Mouse (Mus musculus): Measurements from ENCODE around the gene Olfr605.
"Not testable (repeated sequence)": the region's sequence is repeated elsewhere in the genome, so short reads cannot be mapped to it uniquely, and the experiment has no call there.

Olfr605 gene

DNA sequence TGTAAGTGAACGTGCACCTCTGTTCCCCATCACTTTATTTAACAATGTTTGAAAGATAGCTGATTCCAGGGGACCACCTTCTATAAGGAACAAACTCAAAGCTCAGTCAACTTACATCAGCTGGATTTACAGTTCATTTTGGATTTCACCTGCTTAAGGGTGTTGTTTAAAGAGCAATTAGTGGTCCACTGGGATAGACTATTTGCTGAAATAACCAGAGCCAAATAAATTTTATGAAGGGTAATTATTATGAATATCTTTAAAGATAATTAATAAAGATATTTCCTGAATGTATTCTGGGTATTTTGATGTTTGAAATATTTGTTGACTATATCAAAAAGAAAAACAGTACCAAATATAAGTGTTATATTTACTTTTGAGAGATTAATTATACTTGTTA, at the start of gene Olfr605:
Gene Olfr605, minus strand, starts transcription at position 101 of the 400 bp plus-strand sequence.
- DNase-seq, result no peak

GRCm38 (mm10) chr7:103477106-103477505, 31.9 kb upstream of the Olfr605 start:
- DNase-seq, result not testable (repeated sequence)

GRCm38 (mm10) chr7:103469577-103469976, 24.3 kb upstream of the Olfr605 start, which contains the start of gene Olfr608:
Gene Olfr608, plus strand, starts transcription at chr7:103469877.
- DNase-seq, result no peak

GRCm38 (mm10) chr7:103460590-103460989, 15.4 kb upstream of the Olfr605 start:
- DNase-seq, result no peak

GRCm38 (mm10) chr7:103448746-103449145, 3.5 kb upstream of the Olfr605 start, which contains the start of gene Olfr606:
Gene Olfr606, plus strand, starts transcription at chr7:103449046.
- DNase-seq, result no peak

GRCm38 (mm10) chr7:103414772-103415171, 30.5 kb downstream of the Olfr605 start, which contains the start of gene Usp17lc:
Gene Usp17lc, plus strand, starts transcription at chr7:103415072.
- not testable (repeated sequence) for DNase-seq

DNA sequence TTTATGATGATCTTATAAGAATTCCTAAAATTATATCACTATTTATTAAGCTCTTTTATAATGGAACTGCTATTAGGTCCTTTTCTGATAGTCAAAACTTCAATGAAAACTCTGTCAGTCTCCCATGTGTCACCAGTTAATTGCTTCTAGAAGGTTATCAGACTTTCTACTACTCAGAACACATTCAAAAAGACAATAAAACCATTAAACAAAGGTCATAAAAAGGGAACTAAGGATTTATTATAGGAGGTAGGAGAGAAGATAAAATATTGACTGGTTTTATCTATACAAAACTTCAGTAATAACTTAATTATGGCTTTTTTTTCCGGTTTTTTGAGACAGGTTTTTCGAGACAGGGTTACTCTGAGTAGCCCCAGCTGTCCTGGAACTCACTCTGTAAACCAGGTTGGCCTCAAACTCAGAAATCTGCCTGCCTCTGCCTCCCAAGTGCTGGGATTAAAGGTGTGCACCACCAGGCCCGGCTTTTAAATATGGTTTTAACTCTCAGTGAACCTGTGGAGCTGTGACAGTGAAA, 38.7 kb downstream of the Olfr605 start:
- not testable (repeated sequence) for DNase-seq

GRCm38 (mm10) chr7:103398981-103399380, 46.3 kb downstream of the Olfr605 start:
- no peak for DNase-seq

- DNase-seq, result no peak
Measured at GRCm38 (mm10) chr7:103397758-103398157, 47.5 kb downstream of the Olfr605 start.

All from embryo, embryonic 11 days (tissue).